Mouse (Mus musculus) heart, embryonic 12.5 days (tissue): ENCODE results near the gene Fam117a. TPM values are rescaled to one million over a fixed set of nuclear protein-coding genes. Genes with fewer than 3 reads are reported as not detected.
A peak's percentile ranks its signal among the peaks of the same experiment; 100 is the strongest.

Experiments
- ATAC-seq: fragments of 200-750 bp; cut with Nextera tagmentation; 2 replicates; pipeline ENCODE4 v1.8.0; 2017; ENCODE audit warnings: moderate TSS enrichment, moderate library complexity; ENCODE audit not compliant: insufficient number of reproducible peaks, low FRiP score
- H3K27ac ChIP-seq: fragments of 300-500 bp; sonication (generic); 2 replicates; pipeline ENCODE4 v1.5.1; 2016; ENCODE audit warnings: mild to moderate bottlenecking, moderate library complexity; ENCODE audit not compliant: poor library complexity, severe bottlenecking
- H3K27me3 ChIP-seq: fragments of 300-500 bp; sonication (generic); replicated peaks from 2 replicates; pipeline ENCODE4 v1.6.1; 2016; ENCODE audit warnings: mild to moderate bottlenecking, moderate library complexity
- H3K36me3 ChIP-seq: fragments of 300-500 bp; sonication (generic); 2 replicates; pipeline ENCODE4 v1.6.1; 2016; ENCODE audit warnings: mild to moderate bottlenecking, moderate library complexity
- H3K4me1 ChIP-seq: fragments of 300-500 bp; sonication (generic); replicated peaks from 2 replicates; pipeline ENCODE4 v1.6.1; 2016; ENCODE audit warnings: mild to moderate bottlenecking
- H3K4me2 ChIP-seq: fragments of 300-500 bp; sonication (generic); 2 replicates; pipeline ENCODE4 v1.6.1; 2016; ENCODE audit warnings: mild to moderate bottlenecking, moderate library complexity
- H3K4me3 ChIP-seq: fragments of 300-500 bp; sonication (generic); 2 replicates; pipeline ENCODE4 v1.5.1; 2016; ENCODE audit warnings: mild to moderate bottlenecking
- H3K9ac ChIP-seq: fragments of 300-500 bp; sonication (generic); 2 replicates; pipeline ENCODE4 v1.6.1; 2016; ENCODE audit warnings: mild to moderate bottlenecking, moderate library complexity
- H3K9me3 ChIP-seq: fragments of 300-500 bp; sonication (generic); replicated peaks from 2 replicates; pipeline ENCODE4 v1.6.1; 2016; ENCODE audit warnings: mild to moderate bottlenecking, moderate library complexity
- WGBS: fragments of 180-500 bp; shearing (Covaris S2); methylation state at CpG from one replicate; pipeline ENCODE4 v1.1.7; 2016; 5-methylcytosine and 5-hydroxymethylcytosine counted together
- polyA plus RNA-seq: library from polyadenylated mRNA; unstranded; fragments of >200 nt; fragmentation: Nextera tagmentation; extraction: Ambion mirVana; gene quantifications from 2 replicates; pipeline ENCODE4 v1.2.1, GENCODE M21; 2016

Gene Fam117a
- polyA plus RNA-seq, 1 experiment from 2014 or later: 12.9 TPM

GRCm38 (mm10) chr11:95366280-95366897 lies 29.6 kb downstream of the Fam117a start:
- Histone ChIP-seq H3K4me3 (no peak overlapping the region), H3K36me3 (0 out of 2 replicates have a peak, but pooled peaks cover 2% of the 10 kb centered on the region), H3K9me3 (no peaks in the 10 kb centered on the region), H3K4me1 (peaks cover 31% of the 10 kb centered on the region), H3K4me2 (no peak overlapping the region), H3K9ac (no peak overlapping the region), H3K27me3 (no peaks in the 10 kb centered on the region), H3K27ac (peak overlapping the region; percentile 26; the same call in 1 of the 2 replicates)
- no peak for ATAC-seq
- WGBS: 77% methylated on average over 6 of the region's 6 CpGs

GRCm38 (mm10) chr11:95367011-95367735 lies 30.4 kb downstream of the Fam117a start:
- Histone ChIP-seq H3K9me3 (no peaks in the 10 kb centered on the region), H3K4me2 (no peak overlapping the region), H3K27ac (no peak overlapping the region), H3K9ac (no peak overlapping the region), H3K27me3 (no peaks in the 10 kb centered on the region), H3K4me1 (peaks cover 31% of the 10 kb centered on the region), H3K36me3 (peaks cover 8% of the 10 kb centered on the region; the same call in 1 of the 2 replicates), H3K4me3 (no peak overlapping the region)
- no peak for ATAC-seq
- 82% methylated on average over 8 of the region's 8 CpGs for WGBS

GRCm38 (mm10) chr11:95368231-95368823 lies 31.5 kb downstream of the Fam117a start:
- Histone ChIP-seq H3K36me3 (peaks cover 12% of the 10 kb centered on the region), H3K4me3 (no peak overlapping the region), H3K27ac (no peak overlapping the region), H3K4me2 (no peak overlapping the region), H3K9ac (no peak overlapping the region), H3K4me1 (peaks cover 31% of the 10 kb centered on the region), H3K9me3 (no peaks in the 10 kb centered on the region), H3K27me3 (no peaks in the 10 kb centered on the region)
- ATAC-seq: no peak
- 90% methylated on average over 8 of the region's 8 CpGs for WGBS

- ATAC-seq: no peak
- Histone ChIP-seq H3K4me1 (peaks cover 31% of the 10 kb centered on the region), H3K9ac (no peak overlapping the region), H3K4me2 (no peak overlapping the region), H3K36me3 (peaks cover 16% of the 10 kb centered on the region), H3K27me3 (no peaks in the 10 kb centered on the region), H3K4me3 (no peak overlapping the region), H3K9me3 (no peaks in the 10 kb centered on the region), H3K27ac (no peak overlapping the region)
- WGBS: 87% methylated on average over 4 of the region's 4 CpGs
These were observed 32.1 kb downstream of the Fam117a start for GRCm38 (mm10) chr11:95368871-95369270.

GRCm38 (mm10) chr11:95369964-95370890 lies 33.4 kb downstream of the Fam117a start:
- WGBS: 66% methylated on average over 15 of the region's 15 CpGs
- Histone ChIP-seq H3K27me3 (no peaks in the 10 kb centered on the region), H3K36me3 (peaks cover 24% of the 10 kb centered on the region), H3K27ac (no peak overlapping the region), H3K4me1 (peaks cover 29% of the 10 kb centered on the region), H3K9me3 (no peaks in the 10 kb centered on the region), H3K4me3 (no peak overlapping the region), H3K9ac (no peak overlapping the region), H3K4me2 (no peak overlapping the region)
- no peak for ATAC-seq

- no peaks in the 10 kb centered on the region for H3K27me3 ChIP-seq
- no peaks in the 10 kb centered on the region for H3K9me3 ChIP-seq
- H3K36me3 ChIP-seq: peaks cover 34% of the 10 kb centered on the region
- H3K27ac ChIP-seq: no peak overlapping the region
- 87% methylated on average over 7 of the region's 7 CpGs for WGBS
- H3K4me1 ChIP-seq: peaks cover 19% of the 10 kb centered on the region
- no peak overlapping the region for H3K9ac ChIP-seq
- ATAC-seq: no peak
- no peak overlapping the region for H3K4me2 ChIP-seq
- H3K4me3 ChIP-seq: no peak overlapping the region
These were observed 34.4 kb downstream of the Fam117a start for GRCm38 (mm10) chr11:95371182-95371581.

GRCm38 (mm10) chr11:95378926-95379325 lies 42.1 kb downstream of the Fam117a start:
- ATAC-seq: no peak
- H3K4me1 ChIP-seq: peaks cover 19% of the 10 kb centered on the region
- WGBS: 35% methylated on average over 9 of the region's 9 CpGs
- no peak overlapping the region for H3K27ac ChIP-seq
- 0 out of 2 replicates have a peak overlapping the region, but pooled peaks have one; percentile 4 for H3K4me2 ChIP-seq
- H3K4me3 ChIP-seq: no peak overlapping the region
- H3K9ac ChIP-seq: no peak overlapping the region
- no peaks in the 10 kb centered on the region for H3K27me3 ChIP-seq
- peaks cover 43% of the 10 kb centered on the region for H3K36me3 ChIP-seq
- H3K9me3 ChIP-seq: no peaks in the 10 kb centered on the region

GRCm38 (mm10) chr11:95379552-95379951 lies 42.7 kb downstream of the Fam117a start:
- Histone ChIP-seq H3K4me2 (no peak overlapping the region), H3K9ac (no peak overlapping the region), H3K27ac (no peak overlapping the region), H3K4me1 (peaks cover 19% of the 10 kb centered on the region), H3K9me3 (no peaks in the 10 kb centered on the region), H3K27me3 (no peaks in the 10 kb centered on the region), H3K36me3 (peaks cover 40% of the 10 kb centered on the region), H3K4me3 (no peak overlapping the region)
- WGBS: 56% methylated on average over 5 of the region's 5 CpGs
- ATAC-seq: no peak

GRCm38 (mm10) chr11:95380711-95381110 lies 43.9 kb downstream of the Fam117a start:
- H3K36me3 ChIP-seq: peaks cover 30% of the 10 kb centered on the region
- peaks cover 22% of the 10 kb centered on the region for H3K4me1 ChIP-seq
- no peak overlapping the region for H3K27ac ChIP-seq
- 89% methylated on average over 7 of the region's 7 CpGs for WGBS
- H3K27me3 ChIP-seq: no peaks in the 10 kb centered on the region
- no peak overlapping the region for H3K4me2 ChIP-seq
- H3K4me3 ChIP-seq: no peak overlapping the region
- no peaks in the 10 kb centered on the region for H3K9me3 ChIP-seq
- H3K9ac ChIP-seq: no peak overlapping the region
- no peak for ATAC-seq

GRCm38 (mm10) chr11:95381146-95381545 lies 44.3 kb downstream of the Fam117a start:
- H3K9ac ChIP-seq: no peak overlapping the region
- no peaks in the 10 kb centered on the region for H3K27me3 ChIP-seq
- peaks cover 24% of the 10 kb centered on the region for H3K4me1 ChIP-seq
- H3K9me3 ChIP-seq: no peaks in the 10 kb centered on the region
- no peak overlapping the region for H3K4me2 ChIP-seq
- 97% methylated on average over 1 of the region's 1 CpGs for WGBS
- no peak for ATAC-seq
- peaks cover 26% of the 10 kb centered on the region for H3K36me3 ChIP-seq
- H3K4me3 ChIP-seq: no peak overlapping the region
- no peak overlapping the region for H3K27ac ChIP-seq
